Mouse (Mus musculus) embryonic facial prominence, embryonic 15.5 days (tissue): ENCODE data around the gene Smug1. TPM values are rescaled to one million over a fixed set of nuclear protein-coding genes. Genes with fewer than 3 reads are reported as not detected.

ENCODE experiments used
- ATAC-seq: fragments of 200-750 bp; cut with Nextera tagmentation; 2 replicates; pipeline ENCODE4 v1.8.0; 2017; ENCODE audit warnings: low read depth, moderate TSS enrichment; ENCODE audit not compliant: insufficient number of reproducible peaks, low FRiP score, low TSS enrichment
- H3K27ac ChIP-seq: fragments of 300-500 bp; sonication (generic); replicated peaks from 2 replicates; pipeline ENCODE4 v1.5.1; 2015; ENCODE audit warnings: mild to moderate bottlenecking, inconsistent platforms
- H3K27me3 ChIP-seq: fragments of 300-500 bp; sonication (generic); 2 replicates; pipeline ENCODE4 v1.6.1; 2015; ENCODE audit warnings: inconsistent platforms
- H3K36me3 ChIP-seq: fragments of 300-500 bp; sonication (generic); 2 replicates; pipeline ENCODE4 v1.6.1; 2015; ENCODE audit warnings: mild to moderate bottlenecking, inconsistent platforms
- H3K4me1 ChIP-seq: fragments of 300-500 bp; sonication (generic); 2 replicates; pipeline ENCODE4 v1.6.1; 2015; ENCODE audit warnings: inconsistent platforms
- H3K4me2 ChIP-seq: fragments of 300-500 bp; sonication (generic); replicated peaks from 2 replicates; pipeline ENCODE4 v1.6.1; 2015; ENCODE audit warnings: mild to moderate bottlenecking, inconsistent platforms
- H3K4me3 ChIP-seq: fragments of 300-500 bp; sonication (generic); replicated peaks from 2 replicates; pipeline ENCODE4 v1.5.1; 2015; ENCODE audit warnings: mild to moderate bottlenecking, inconsistent platforms
- H3K9ac ChIP-seq: fragments of 300-500 bp; sonication (generic); 2 replicates; pipeline ENCODE4 v1.6.1; 2015; ENCODE audit warnings: inconsistent platforms
- H3K9me3 ChIP-seq: fragments of 300-500 bp; sonication (generic); replicated peaks from 2 replicates; pipeline ENCODE4 v1.6.1; 2016; ENCODE audit warnings: inconsistent platforms
- WGBS: fragments of 180-500 bp; shearing (Covaris S2); methylation state at CpG from one replicate; pipeline ENCODE4 v1.1.7; 2015; 5-methylcytosine and 5-hydroxymethylcytosine counted together
- polyA plus RNA-seq: library from polyadenylated mRNA; unstranded; fragments of >200 nt; fragmentation: Nextera tagmentation; extraction: Ambion mirVana; gene quantifications from 2 replicates; pipeline ENCODE4 v1.2.1, GENCODE M21; 2015

Smug1 gene
- polyA plus RNA-seq, 1 experiment from 2014 or later, result 17.9 TPM

DNA sequence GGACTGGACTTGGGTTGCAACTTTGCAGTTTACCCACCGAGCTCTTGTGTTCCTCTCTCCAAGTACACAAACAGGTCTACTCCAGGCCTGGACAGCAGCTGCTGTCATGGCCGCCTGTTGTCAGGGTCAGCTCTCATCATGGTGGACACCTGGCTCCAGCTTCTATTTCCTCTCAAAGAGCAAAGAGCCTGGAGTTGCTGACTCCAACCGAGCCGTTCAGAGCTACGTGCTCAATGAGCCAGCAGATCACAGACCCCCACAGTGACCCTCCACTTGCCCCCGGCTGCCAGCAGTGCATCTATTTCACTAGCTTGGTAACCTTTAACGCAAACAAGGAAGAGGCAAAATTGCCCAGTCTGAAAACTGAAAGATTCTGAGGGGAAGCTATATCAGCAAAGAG lies 23.2 kb upstream of the Smug1 start:
- no peak for ATAC-seq
- no peak overlapping the region for H3K4me3 ChIP-seq
- no peaks in the 10 kb centered on the region for H3K9me3 ChIP-seq
- no peak overlapping the region for H3K9ac ChIP-seq
- H3K36me3 ChIP-seq, result peaks cover 29% of the 10 kb centered on the region
- no peaks in the 10 kb centered on the region for H3K27me3 ChIP-seq
- 81% methylated on average over 7 of the region's 7 CpGs for WGBS
- 0 out of 2 replicates have a peak, but pooled peaks cover 4% of the 10 kb centered on the region for H3K4me1 ChIP-seq
- H3K4me2 ChIP-seq, result no peak overlapping the region
- H3K27ac ChIP-seq, result no peak overlapping the region

DNA sequence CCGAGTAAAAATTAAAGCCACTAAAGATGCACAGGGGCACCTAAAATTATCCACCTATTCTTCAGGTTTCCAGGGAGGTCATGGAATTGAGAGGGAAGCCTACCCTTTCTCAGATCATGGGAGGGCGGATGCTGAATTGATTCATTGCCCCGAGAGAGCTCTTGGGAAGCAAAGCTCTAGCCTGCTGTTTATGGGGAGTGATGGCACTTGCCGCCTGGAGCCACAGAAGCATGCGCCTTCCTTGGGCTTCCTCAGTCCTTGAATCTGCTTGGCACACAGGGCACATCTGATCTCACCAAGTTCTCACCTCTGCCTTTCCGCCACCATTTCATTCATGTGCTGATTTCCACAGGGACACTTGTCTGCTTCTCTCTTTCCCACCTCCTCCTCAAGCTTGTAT lies 20.9 kb upstream of the Smug1 start:
- H3K4me1 ChIP-seq, result peaks cover 17% of the 10 kb centered on the region
- H3K4me3 ChIP-seq, result no peak overlapping the region
- peaks cover 17% of the 10 kb centered on the region for H3K36me3 ChIP-seq
- no peak overlapping the region for H3K27ac ChIP-seq
- 80% methylated on average over 6 of the region's 6 CpGs for WGBS
- no peak for ATAC-seq
- H3K9ac ChIP-seq, result no peak overlapping the region
- H3K27me3 ChIP-seq, result peaks cover 13% of the 10 kb centered on the region
- H3K9me3 ChIP-seq, result no peaks in the 10 kb centered on the region
- no peak overlapping the region for H3K4me2 ChIP-seq

DNA sequence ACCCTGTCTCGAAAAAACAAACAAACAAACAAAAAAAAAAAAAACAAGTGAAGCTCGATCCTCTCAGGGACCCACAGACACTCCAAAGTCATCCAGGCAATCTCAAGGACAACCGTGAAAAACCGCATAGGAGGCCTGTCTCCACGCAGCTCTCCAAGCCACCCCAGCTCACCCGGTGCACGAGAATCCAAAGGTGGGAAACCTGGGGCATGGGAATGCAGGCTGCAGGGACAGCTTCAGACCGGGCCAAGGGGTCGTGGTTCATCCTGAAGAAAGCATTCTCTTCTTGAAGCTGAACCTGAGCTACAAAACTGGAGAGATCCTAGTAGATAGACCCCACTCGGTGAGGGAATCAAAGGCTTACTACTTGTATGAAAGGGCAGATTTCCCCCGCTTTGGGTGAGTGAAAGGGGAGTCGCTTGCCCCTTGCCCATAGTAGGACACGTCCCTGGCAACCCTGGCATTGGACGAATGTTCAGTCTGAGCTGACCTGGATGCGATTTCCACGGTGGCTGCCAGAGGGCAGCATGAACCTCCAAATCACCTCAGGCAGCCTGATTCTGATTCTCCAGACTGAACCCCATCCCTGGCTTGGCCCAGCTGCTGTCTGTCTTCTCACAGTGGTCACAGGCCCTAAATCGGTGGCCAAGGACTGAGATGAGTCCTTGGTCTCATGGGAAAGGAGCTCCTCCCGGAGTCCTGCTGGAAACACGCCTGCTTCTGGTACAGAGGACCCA lies 18.7 kb upstream of the Smug1 start:
- 46% methylated on average over 19 of the region's 19 CpGs for WGBS
- no peak overlapping the region for H3K9ac ChIP-seq
- no peaks in the 10 kb centered on the region for H3K9me3 ChIP-seq

DNA sequence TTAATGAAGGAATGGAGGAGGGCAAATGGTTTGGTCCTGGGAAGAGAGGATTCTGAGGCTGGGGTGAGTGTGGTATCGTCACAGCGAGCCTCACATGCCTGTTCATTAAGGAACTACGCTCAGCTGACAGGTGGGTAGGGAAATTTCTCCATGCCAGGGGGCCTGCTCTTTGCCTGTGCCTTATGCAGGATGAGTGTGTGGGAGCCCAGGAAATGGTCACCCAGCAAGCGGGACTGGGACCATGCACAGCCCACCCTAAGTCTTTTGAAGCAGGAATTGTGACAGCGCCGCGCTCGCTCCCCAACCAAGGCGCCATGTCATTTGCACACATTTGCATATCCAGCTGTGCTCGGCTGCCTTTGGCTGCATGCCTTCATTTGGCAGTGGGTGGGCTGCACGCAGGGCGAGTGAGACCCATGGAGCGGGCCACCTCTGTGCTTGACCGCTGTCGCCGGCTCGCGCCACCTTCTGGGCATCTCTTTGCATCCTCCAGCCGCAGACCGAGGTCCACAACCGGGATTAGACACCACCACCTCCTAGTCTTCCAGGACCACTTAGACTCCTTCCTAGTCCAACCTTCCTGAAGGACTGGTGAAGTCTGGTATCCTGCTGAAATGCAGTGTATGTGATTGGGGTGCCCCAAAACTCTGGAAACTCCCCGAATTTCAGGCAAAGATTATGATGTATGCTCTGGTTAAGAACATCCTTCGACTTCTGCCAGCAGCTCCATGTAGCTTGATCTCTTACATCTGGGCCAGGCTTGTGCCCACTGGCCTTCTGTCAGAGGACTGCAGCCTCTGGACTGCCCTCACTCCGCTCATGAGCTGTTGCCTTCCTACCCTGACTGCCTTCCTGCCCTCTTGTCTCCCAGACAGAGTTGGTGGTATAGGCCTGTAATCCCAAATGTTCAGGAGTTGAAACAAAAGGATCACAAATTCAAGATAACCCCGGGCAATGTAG lies 17.0 kb upstream of the Smug1 start:
- Histone ChIP-seq H3K36me3 (no peaks in the 10 kb centered on the region), H3K9ac (no peak overlapping the region), H3K27me3 (peaks cover 44% of the 10 kb centered on the region), H3K27ac (no peak overlapping the region), H3K4me1 (peaks cover 25% of the 10 kb centered on the region), H3K4me2 (peak overlapping the region; percentile 76), H3K4me3 (peak overlapping the region; percentile 40), H3K9me3 (no peaks in the 10 kb centered on the region)
- peak; percentile 20; the same call in 1 of the 2 replicates for ATAC-seq
- 11% methylated on average over 25 of the region's 25 CpGs for WGBS

More for the DNA sequence above, 18.7 kb upstream of the Smug1 start:
- Histone ChIP-seq H3K36me3 (peaks cover 2% of the 10 kb centered on the region), H3K4me3 (no peak overlapping the region), H3K27ac (no peak overlapping the region), H3K4me2 (no peak overlapping the region), H3K27me3 (peaks cover 27% of the 10 kb centered on the region), H3K4me1 (peaks cover 25% of the 10 kb centered on the region)
- ATAC-seq, result no peak

DNA sequence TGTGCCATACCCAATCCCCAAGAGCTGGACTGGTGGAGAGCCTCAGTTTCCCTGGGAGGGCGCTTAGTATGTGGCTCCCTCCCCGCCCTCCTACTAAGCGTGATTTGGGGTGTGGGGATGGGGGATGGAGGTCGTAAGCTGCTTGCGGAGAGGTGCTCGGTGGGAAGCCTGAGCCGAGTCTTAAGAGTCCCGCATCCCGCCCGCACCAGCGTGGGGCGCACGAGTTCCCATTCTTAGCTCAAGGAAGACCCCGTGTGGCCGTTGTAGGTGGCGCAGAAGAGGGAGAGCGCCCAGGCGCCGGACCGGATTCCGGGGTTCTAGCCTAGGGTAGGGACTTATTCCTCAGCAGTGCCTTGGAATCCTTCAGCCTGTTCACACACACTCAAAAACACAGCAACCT lies 16.2 kb upstream of the Smug1 start:
- H3K4me2 ChIP-seq, result peak overlapping the region; percentile 76
- peaks cover 52% of the 10 kb centered on the region for H3K27me3 ChIP-seq
- no peaks in the 10 kb centered on the region for H3K9me3 ChIP-seq
- no peaks in the 10 kb centered on the region for H3K36me3 ChIP-seq
- H3K4me3 ChIP-seq, result peak overlapping the region; percentile 40
- H3K27ac ChIP-seq, result no peak overlapping the region
- 0 out of 2 replicates have a peak, but pooled peaks have one; percentile 32 for ATAC-seq
- under 1% methylated on average over 21 of the region's 21 CpGs for WGBS
- H3K9ac ChIP-seq, result no peak overlapping the region; the same call in 1 of the 2 replicates
- H3K4me1 ChIP-seq, result peaks cover 26% of the 10 kb centered on the region

DNA sequence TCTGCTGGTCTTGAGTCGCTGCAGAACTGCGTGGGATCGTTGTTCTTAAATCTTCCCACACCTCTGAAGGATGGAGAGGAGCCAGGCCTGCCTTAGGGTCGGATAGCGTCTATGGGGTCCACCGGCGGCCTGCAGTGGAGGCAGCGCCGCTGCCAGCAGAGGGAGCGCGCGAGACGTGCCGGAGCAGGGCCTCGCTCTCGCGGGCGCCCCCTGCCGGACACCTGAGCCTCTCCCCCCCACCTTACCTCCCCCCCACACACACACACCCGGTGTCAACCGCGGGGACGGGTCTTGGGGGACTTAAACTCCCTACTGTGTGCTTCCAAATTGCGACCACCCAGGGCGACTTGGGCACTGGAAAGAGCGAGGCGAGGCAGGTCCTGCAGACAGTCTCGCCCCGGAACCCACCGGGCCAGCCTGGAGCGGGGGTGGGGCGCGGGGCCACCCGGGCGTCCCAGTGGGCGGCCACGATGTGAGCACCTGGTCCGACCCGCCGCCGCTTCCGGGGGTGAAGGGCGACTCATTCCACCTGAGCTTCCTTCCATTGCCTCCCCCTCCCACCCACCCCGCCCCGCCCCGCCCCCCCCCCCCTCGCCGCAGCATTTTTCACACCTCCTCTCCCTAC lies 15.4 kb upstream of the Smug1 start:
- Histone ChIP-seq H3K4me1 (peaks cover 33% of the 10 kb centered on the region), H3K36me3 (no peaks in the 10 kb centered on the region), H3K9me3 (no peaks in the 10 kb centered on the region), H3K27me3 (peaks cover 60% of the 10 kb centered on the region), H3K4me2 (peak overlapping the region; percentile 76), H3K9ac (no peak overlapping the region), H3K27ac (peak overlapping the region; percentile 11; the same call in 1 of the 2 replicates), H3K4me3 (peak overlapping the region; percentile 40)
- peak; percentile 56; the same call in 1 of the 2 replicates for ATAC-seq
- under 1% methylated on average over 36 of the region's 48 CpGs for WGBS

DNA sequence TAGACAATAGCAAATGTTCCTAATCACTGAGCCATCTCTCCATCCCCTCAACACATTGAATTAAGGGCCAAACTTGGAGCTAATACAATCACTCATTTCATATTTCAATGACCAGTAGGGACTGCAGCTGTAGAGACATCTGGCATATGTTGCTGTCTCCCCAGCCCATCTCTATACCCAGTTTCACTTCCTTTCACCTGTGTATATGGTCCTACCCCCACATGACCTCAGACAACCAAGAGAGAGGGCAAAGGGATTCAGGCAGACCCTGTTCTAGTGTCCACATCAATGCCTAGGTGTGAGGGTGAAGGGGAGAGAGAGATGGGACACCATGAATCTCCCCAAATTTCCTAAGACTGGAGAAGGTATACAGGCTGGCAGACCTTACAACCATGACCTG lies 13.5 kb upstream of the Smug1 start:
- H3K9me3 ChIP-seq, result no peaks in the 10 kb centered on the region
- no peak overlapping the region for H3K9ac ChIP-seq
- peaks cover 79% of the 10 kb centered on the region for H3K27me3 ChIP-seq
- H3K4me2 ChIP-seq, result no peak overlapping the region
- H3K4me1 ChIP-seq, result peaks cover 29% of the 10 kb centered on the region
- H3K27ac ChIP-seq, result no peak overlapping the region
- ATAC-seq, result no peak
- H3K36me3 ChIP-seq, result no peaks in the 10 kb centered on the region
- H3K4me3 ChIP-seq, result no peak overlapping the region

DNA sequence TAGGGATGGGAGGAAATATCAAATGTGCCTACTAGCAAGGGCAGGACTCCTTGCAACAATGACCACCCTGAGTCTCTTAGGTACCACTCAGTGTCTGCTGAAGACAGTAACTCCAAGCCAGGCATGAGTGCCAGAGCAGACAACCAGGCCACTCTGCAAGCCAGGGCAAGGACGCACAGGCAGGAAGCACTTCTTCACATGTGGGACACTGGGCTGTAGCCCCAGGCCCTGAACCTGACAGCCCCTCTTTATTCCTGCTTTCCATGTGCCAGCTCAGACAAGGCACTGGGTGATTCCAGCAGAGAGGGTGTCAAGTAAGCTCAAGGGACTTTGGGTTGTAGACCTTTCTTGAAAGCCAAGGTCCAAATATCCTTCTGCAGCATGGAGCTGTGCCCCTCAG lies 11.9 kb upstream of the Smug1 start:
- 50% methylated on average over 1 of the region's 1 CpGs for WGBS
- H3K27me3 ChIP-seq, result peaks cover 91% of the 10 kb centered on the region
- no peak for ATAC-seq
- H3K4me2 ChIP-seq, result no peak overlapping the region
- no peak overlapping the region for H3K27ac ChIP-seq
- no peak overlapping the region for H3K4me3 ChIP-seq
- peaks cover 25% of the 10 kb centered on the region for H3K4me1 ChIP-seq
- H3K9ac ChIP-seq, result no peak overlapping the region
- no peaks in the 10 kb centered on the region for H3K36me3 ChIP-seq
- no peaks in the 10 kb centered on the region for H3K9me3 ChIP-seq

DNA sequence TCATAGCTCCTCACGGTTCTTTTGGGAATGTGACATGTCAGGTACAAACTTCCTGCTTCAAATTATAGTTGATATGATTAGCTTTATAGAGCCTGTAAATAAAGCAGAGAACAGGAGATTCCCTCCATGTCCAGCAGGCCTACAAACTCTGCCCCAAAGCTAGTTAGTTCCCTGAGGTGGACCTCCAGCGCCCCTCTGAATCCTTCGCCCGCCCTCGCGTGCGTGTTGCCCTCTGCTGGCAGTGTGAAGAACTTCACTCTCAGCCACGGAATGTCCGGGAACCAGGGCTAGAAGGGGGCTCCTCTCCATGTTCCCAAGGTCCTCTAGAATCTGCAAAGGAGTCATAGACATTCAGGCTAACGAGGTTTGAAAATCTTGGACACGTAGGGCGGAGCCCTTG lies 11.2 kb upstream of the Smug1 start:
- no peaks in the 10 kb centered on the region for H3K9me3 ChIP-seq
- ATAC-seq, result no peak
- H3K36me3 ChIP-seq, result no peaks in the 10 kb centered on the region
- H3K27me3 ChIP-seq, result peaks cover 92% of the 10 kb centered on the region
- H3K4me3 ChIP-seq, result no peak overlapping the region
- WGBS, result 9% methylated on average over 12 of the region's 12 CpGs
- H3K9ac ChIP-seq, result no peak overlapping the region
- H3K4me1 ChIP-seq, result peaks cover 19% of the 10 kb centered on the region
- no peak overlapping the region for H3K27ac ChIP-seq
- H3K4me2 ChIP-seq, result no peak overlapping the region

DNA sequence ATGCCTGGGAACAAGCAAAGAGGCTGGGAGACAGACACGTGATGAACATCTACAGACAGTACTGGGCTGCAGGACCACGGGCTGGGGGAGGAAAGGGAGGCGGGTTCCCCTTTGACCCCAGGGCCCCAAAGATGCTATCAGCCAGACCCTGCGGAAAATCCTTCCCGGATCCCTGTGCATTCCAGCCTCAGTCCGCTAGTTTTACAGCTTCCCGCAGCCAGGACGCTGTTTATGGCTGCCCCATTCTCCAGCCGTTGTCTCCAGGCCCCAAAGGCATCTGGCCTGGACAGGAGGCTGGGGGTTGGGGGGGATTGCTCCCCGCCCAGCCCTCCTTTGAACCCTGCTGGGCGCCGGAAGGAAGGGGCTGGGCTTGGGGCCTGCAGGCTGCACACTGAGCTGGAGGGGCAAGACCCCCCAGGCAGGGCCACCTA lies 10.7 kb upstream of the Smug1 start:
- Histone ChIP-seq H3K27me3 (peaks cover 93% of the 10 kb centered on the region), H3K36me3 (no peaks in the 10 kb centered on the region), H3K9me3 (no peaks in the 10 kb centered on the region), H3K4me3 (no peak overlapping the region), H3K4me1 (peaks cover 14% of the 10 kb centered on the region), H3K9ac (no peak overlapping the region), H3K27ac (no peak overlapping the region), H3K4me2 (no peak overlapping the region)
- ATAC-seq, result no peak
- 5% methylated on average over 12 of the region's 12 CpGs for WGBS

DNA sequence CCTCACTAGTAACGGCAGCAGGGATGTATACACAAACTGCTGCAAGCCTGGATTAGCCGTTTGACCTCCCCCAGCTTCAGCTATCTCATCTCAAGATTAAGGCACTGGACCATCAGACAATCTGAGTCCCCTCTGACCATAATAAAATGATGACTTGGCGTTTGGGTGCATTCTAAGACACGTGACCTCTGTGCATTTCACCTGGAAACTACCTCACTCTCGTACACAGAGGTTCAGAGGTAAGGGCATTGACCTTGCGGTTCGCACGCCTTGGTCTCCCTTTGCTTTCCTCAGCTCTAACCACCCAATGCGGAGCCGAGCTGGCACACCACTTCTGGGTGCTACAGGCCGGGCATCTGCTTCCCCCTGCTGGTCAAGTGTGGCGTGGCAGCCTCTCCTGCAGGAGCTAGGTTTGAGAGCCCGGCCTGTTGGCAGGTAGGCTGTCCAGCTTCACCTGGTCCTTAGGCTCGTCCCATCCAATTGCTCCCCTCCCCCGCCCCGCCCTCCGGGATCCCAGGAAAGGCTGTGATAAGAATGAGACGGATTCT lies 10.1 kb upstream of the Smug1 start:
- 1% methylated on average over 18 of the region's 18 CpGs for WGBS
- Histone ChIP-seq H3K27ac (no peak overlapping the region), H3K9ac (no peak overlapping the region), H3K4me1 (peaks cover 10% of the 10 kb centered on the region), H3K4me3 (no peak overlapping the region), H3K4me2 (no peak overlapping the region), H3K27me3 (peaks cover 97% of the 10 kb centered on the region), H3K36me3 (no peaks in the 10 kb centered on the region), H3K9me3 (no peaks in the 10 kb centered on the region)
- no peak for ATAC-seq
